Mouse (Mus musculus) adrenal gland, postnatal 14 days (tissue): Measurements from ENCODE around the gene Prlhr. TPM values are rescaled to one million over a fixed set of nuclear protein-coding genes. Genes with fewer than 3 reads are reported as not detected.

Experiments
- DNase-seq: peaks from one replicate; pipeline ENCODE4 v3.0.0; 2021; ENCODE audit warnings: mixed read lengths
- total RNA-seq: library from RNA; stranded (reverse); gene quantifications from 2 replicates; pipeline ENCODE4 v1.2.3, GENCODE M21; 2021

Prlhr gene
- total RNA-seq, 1 experiment from 2014 or later: 2.3 TPM

- DNase-seq: no peak
These were observed 35.6 kb downstream of the Prlhr start for GRCm38 (mm10) chr19:60432347-60433129.

- peak; percentile 13 for DNase-seq
These were observed 50.5 kb downstream of the Prlhr start for GRCm38 (mm10) chr19:60417611-60418010.

Other genes starting within 250 kb of the Prlhr start
- 28.2 and 32.4 TPM in 2 replicates for gene Fam204a, start 241.6 kb downstream of the Prlhr start, total RNA-seq
- 36.0 and 42.8 TPM in 2 replicates for gene Cacul1, start 112.7 kb upstream of the Prlhr start, total RNA-seq